Mouse (Mus musculus) layer of hippocampus, adult 8-10 months (tissue): ENCODE measurements around the gene Lrrc8d. TPM values are rescaled to one million over a fixed set of nuclear protein-coding genes. Genes with fewer than 3 reads are reported as not detected.
A peak's percentile ranks its signal among the peaks of the same experiment; 100 is the strongest.

ENCODE experiments used
- DNase-seq, 2 experiments: peaks; one replicate each; pipeline ENCODE4 v3.0.0; 2022; ENCODE audit warnings: low spot score in 2 of 2
- total RNA-seq, 4 experiments: library from RNA; stranded (reverse); gene quantifications; 2 replicates each; pipeline ENCODE4 v1.2.4; 2022

Lrrc8d gene
- total RNA-seq: 10 to 100 TPM; 45.1 to 57.8 (median 50.1) TPM

- peak; percentile 80 to 87 for DNase-seq
Measured at GRCm38 (mm10) chr5:105699141-105700069, at the start of gene Lrrc8d. Gene Lrrc8d, plus strand, starts transcription at chr5:105699969.

DNA sequence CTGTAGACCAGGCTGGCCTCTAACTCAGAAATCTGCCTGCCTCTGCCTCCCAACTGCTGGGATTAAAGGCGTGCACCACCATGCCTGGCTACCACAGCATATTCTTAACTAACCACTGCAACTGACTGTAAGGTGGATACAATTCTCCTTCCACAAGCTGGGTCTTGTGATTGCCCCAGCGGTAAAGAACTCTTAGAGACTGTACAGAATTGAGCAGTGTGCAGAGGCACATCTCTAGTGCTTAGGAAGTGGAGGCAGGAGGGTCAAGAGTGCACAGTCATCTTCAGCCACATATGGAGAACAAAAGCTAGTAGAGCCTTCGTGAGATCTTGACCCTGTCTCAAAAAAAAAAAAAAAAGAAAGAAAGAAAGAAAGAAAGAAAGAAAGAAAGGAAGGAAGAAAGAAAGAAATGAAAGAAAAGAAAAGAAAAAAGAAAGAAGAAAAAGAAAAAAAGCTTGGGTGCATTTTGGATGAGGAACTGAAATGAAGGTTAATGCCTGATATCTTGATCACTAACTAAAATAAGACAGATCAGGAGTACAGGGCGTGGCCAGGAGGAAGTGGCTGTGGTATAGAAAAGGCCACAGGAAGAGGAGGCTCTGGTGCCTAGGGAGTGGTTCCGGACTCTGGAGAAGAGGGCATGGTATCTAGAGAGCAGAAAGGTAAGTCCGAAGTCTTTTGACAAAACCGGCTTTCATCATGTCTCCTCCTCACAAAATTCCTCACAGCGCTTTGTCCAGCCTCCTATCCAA is 48.9 kb upstream of the Lrrc8d start:
- no peak for DNase-seq

DNA sequence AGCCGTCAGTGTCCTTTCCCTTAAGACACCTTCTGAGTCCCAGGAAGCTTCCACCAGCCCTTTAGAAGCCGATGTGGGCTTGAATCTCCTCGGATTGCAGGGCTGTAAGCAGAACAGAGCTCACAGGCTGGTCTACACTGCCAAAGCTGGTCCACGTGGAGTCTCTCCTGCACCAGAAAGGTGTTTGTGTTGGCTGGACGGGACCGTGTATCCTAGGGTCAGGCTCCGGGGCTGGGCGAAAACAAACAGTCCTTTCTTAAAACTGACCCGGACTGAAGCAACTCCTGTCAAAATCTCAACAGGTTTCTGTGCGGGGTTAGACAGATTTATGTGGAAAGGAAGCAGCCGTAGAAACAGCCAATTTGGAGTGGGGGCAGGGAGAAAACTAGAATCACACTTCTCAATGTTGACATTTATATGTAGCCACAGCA is 48.2 kb upstream of the Lrrc8d start:
- DNase-seq: no peak

DNA sequence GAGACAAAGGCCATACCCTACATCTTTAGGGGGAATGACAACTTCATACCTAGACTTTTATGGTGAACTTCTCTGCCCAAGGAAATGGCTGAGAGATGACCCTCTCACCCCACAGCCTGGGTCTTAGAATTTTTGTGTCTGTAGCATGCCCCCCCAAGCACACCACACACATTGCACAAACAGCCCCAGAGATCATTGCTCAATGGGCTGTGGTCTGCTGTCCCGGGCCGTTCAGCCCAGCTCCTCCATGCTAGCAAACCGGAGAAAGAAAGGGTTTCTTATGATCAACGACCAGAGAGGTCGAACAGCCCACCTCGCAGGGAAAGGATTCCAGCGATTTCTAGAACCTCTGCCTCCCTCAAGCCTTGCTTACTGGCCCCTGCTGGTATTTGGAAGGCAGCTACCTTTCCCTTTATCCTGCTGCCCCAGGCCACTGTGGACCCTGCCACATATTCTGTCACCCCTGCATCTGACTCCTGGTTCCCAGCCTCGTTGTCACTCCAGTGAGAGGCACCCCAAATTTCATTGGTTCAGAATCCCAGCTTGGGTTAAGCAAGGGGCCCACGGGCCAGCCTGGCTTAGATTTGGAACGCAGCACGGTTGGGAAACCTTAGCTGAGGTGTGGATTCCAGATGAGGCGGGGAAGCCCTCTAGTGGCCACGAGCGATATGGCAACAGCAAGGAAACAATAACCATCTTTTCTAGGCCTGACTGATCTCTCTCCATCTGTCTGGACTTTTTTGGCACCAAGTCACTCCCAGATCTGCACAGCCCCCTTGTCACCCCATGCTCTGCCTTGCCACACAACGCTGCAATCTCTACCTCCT is 45.3 kb upstream of the Lrrc8d start:
- peak; percentile 72 to 91 for DNase-seq

DNA sequence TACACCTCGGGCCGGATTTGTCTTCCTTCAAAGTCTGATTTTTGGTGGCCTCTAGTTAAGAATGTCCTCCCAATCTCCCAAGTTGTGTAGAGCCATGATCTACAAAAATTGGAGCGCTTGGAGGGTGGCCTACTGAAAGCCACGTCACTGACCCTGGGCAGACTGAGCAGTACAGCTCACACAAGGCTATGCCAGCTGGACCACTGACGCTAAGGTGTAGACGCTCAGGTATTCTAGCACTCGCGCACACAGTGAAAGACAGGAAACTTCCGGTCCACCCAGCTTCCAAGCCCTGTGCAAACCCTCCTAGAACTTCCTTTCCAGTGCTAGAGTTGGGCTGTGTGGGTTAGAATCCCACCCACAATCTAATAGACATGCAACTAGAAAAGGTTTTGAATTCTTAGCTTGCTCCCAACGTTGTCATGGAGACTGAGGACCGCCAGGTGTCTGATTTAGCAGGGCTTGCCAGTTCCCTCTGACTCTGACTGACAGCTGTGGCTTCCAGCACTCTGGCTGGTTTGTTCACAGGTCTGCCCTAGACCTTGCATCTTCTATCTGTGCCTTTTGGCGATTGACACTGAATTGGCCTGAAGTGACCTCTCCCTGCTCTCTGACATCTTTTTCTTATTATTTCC is 44.6 kb upstream of the Lrrc8d start:
- no peak for DNase-seq

GRCm38 (mm10) chr5:105661894-105662293 is 37.9 kb upstream of the Lrrc8d start:
- no peak for DNase-seq

DNA sequence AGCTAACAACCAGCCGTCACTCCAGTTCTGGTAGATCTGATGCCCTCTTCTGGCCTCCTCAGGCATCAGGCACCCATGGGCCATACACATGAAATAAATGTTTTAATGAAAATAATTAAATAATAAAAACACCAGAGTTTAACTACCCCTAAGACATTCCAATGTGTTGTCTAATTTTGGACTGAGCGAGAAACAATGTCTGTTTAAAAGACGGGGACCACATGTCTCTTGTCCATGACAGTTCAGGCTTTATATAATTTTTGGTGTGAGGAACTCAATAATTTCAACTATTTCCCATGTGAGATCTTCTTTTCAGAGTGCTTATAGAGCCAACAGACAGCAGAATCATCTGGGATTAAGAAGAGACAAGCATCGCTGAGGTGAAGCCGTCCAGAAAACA is 32.8 kb upstream of the Lrrc8d start:
- DNase-seq: no peak

DNA sequence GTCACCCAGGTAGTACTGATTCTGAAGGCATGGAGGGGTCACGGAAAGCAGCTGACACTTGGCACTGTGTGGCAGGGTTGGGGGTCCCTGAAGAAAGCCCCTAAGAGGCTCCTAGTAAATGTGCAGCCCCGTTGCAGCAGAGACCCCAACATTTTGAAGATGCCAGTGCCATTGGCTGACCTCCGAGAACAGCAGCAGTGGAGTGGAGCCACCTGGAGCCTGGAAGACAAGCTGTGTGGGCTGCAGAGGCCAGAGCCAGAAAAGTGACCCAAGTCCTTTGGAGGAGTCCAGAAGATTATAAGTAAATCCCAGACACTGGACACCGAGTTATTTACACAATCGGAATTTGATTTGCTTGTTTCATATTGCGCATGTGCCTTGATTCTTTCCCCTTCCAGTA is 32.4 kb upstream of the Lrrc8d start:
- no peak for DNase-seq

GRCm38 (mm10) chr5:105669086-105669485 is 30.7 kb upstream of the Lrrc8d start:
- DNase-seq: no peak

GRCm38 (mm10) chr5:105669508-105670353 is 30.0 kb upstream of the Lrrc8d start:
- peak in 1 of 2 experiments; percentile 43 for DNase-seq

- DNase-seq: no peak
Measured at GRCm38 (mm10) chr5:105672332-105672731, 27.4 kb upstream of the Lrrc8d start.

DNA sequence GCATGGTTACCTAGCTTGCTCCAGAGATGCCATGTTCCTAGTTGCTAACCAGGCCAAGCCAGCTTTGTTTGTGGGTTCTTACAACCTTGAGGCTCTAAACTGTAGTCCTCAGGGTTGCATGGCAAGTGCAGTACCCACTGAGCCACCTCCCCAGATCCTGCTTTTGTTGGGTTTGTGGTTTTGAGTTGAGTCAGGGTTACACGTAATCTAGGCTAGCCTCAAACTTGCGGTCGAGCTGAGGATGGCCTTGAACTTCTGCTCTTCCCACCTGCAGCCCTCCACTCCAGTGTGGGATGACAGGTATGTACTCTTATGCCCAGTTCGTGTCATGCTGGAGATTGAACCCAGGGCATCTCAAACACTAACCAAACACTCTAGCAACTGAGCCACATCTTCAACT is 24.3 kb upstream of the Lrrc8d start:
- no peak for DNase-seq

GRCm38 (mm10) chr5:105677071-105677470 is 22.7 kb upstream of the Lrrc8d start:
- no peak for DNase-seq

- DNase-seq: no peak
Measured at GRCm38 (mm10) chr5:105678243-105678642, 21.5 kb upstream of the Lrrc8d start.

DNA sequence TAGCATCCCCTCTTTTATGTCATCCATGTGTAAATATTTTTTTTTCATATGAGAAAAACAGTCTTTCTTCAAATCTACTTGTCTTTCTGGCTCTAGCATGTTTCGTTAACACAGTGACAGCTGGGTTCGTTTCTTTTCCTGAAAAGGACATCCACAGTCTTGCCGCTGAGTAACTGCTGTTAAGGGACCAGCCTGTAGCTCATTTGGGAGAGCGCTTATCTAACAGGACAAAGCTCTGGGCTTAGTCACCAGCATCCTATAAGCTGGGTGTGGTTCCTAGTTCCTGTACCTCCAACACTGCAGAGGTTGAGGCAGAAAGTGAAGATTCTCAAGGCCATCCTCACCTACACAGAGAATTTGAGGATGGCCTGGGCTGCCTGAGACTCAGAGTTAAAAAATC is 20.5 kb upstream of the Lrrc8d start:
- no peak for DNase-seq

DNA sequence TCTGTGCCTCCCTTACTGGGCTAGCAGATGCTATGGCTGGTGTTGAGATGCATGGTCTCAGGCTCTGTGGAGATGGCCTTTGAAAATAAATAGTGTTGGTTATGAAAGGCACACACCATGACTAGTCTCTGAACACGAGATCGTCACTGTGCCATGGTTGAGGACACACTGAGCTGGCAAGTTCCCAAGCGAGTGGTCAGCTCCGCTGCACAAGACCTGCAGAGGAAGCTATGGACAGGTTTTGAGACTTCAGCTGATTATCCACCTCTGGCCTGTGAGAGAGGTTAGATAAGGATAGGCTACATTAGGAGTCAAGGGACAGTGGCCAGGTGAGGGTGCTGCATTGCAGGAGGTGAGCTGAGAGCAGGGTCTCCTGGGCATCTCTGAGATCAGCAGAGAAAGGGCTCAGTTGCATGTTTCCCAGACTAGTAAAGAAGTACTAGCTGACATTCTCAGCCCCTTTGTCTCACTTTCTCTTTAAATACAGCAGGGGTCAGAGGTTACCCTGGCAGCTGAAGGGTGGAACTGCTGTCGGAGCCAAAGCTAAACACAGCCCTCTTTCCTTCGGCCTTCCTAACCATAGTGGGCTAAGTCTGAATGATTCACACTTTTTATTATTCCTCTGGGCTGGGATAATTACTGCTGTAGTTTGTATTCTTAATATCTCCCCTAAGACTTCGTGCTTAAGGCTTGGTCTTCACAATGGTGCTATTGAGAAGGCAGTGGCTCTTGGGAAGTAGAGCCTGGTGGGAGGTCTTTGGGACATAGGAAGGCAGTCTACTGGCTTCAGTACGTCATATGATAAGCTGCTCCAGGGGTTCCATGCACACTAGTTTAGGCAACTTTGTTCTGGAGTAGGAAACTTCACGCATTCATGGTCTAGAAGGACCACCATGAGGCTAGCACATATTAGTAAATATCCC is 19.6 kb upstream of the Lrrc8d start:
- DNase-seq: no peak

GRCm38 (mm10) chr5:105682143-105682611 is 17.6 kb upstream of the Lrrc8d start:
- DNase-seq: no peak

GRCm38 (mm10) chr5:105683912-105684350 is 15.8 kb upstream of the Lrrc8d start:
- no peak for DNase-seq
